Mouse (Mus musculus) hindbrain, postnatal 0 days (tissue): ENCODE measurements at regions not wholly inside any gene's neighbourhood (a gene's known extent, or its start where the extent isn't known, plus 50 kb on each side); places are given as distances from the start of the nearest gene placed in this dataset.

Experiments used
- ATAC-seq: fragments of 200-750 bp; cut with Nextera tagmentation; 2 replicates; pipeline ENCODE4 v1.8.0; 2017; ENCODE audit warnings: mild to moderate bottlenecking, moderate TSS enrichment, moderate library complexity
- DNase-seq: peaks from one replicate; pipeline ENCODE4 v3.0.0-alpha.2; 2015; ENCODE audit warnings: low spot score
- H3K27ac ChIP-seq: fragments of 300-500 bp; sonication (generic); 2 replicates; pipeline ENCODE4 v1.5.1; 2014; ENCODE audit warnings: mild to moderate bottlenecking
- H3K27me3 ChIP-seq: fragments of 300-500 bp; sonication (generic); 2 replicates; pipeline ENCODE4 v1.6.1; 2014; ENCODE audit warnings: low read length, mixed read lengths; ENCODE audit not compliant: insufficient read depth
- H3K36me3 ChIP-seq: fragments of 300-500 bp; sonication (generic); 2 replicates; pipeline ENCODE4 v1.6.1; 2014; ENCODE audit warnings: low read length, mixed read lengths; ENCODE audit not compliant: insufficient read depth
- H3K4me1 ChIP-seq: fragments of 300-500 bp; sonication (generic); 2 replicates; pipeline ENCODE4 v1.6.1; 2014; ENCODE audit warnings: antibody characterized with exemption, low read length, mixed read lengths; ENCODE audit not compliant: insufficient read depth
- H3K4me2 ChIP-seq: fragments of 300-500 bp; sonication (generic); 2 replicates; pipeline ENCODE4 v1.6.1; 2014; ENCODE audit warnings: low read depth, mild to moderate bottlenecking, low read length, moderate library complexity, mixed read lengths
- H3K4me3 ChIP-seq: fragments of 300-500 bp; sonication (generic); 2 replicates; pipeline ENCODE4 v1.5.1; 2014; ENCODE audit warnings: low read length
- H3K9ac ChIP-seq: fragments of 300-500 bp; sonication (generic); replicated peaks from 2 replicates; pipeline ENCODE4 v1.6.1; 2014; ENCODE audit warnings: mild to moderate bottlenecking, low read length, moderate library complexity, mixed read lengths
- H3K9me3 ChIP-seq: fragments of 300-500 bp; sonication (generic); 2 replicates; pipeline ENCODE4 v1.6.1; 2016; ENCODE audit warnings: low read length, mixed read lengths
- CTCF ChIP-seq: IDR thresholded peaks from 2 replicates; pipeline ENCODE4 v1.5.1; 2016; ENCODE audit warnings: antibody characterized with exemption, control low read depth, low read depth
- WGBS: fragments of 180-500 bp; shearing (Covaris S2); extraction: QIAGEN DNeasy Blood & Tissue Kit; methylation state at CpG from one replicate; pipeline ENCODE4 v1.1.7; 2014; 5-methylcytosine and 5-hydroxymethylcytosine counted together

DNA sequence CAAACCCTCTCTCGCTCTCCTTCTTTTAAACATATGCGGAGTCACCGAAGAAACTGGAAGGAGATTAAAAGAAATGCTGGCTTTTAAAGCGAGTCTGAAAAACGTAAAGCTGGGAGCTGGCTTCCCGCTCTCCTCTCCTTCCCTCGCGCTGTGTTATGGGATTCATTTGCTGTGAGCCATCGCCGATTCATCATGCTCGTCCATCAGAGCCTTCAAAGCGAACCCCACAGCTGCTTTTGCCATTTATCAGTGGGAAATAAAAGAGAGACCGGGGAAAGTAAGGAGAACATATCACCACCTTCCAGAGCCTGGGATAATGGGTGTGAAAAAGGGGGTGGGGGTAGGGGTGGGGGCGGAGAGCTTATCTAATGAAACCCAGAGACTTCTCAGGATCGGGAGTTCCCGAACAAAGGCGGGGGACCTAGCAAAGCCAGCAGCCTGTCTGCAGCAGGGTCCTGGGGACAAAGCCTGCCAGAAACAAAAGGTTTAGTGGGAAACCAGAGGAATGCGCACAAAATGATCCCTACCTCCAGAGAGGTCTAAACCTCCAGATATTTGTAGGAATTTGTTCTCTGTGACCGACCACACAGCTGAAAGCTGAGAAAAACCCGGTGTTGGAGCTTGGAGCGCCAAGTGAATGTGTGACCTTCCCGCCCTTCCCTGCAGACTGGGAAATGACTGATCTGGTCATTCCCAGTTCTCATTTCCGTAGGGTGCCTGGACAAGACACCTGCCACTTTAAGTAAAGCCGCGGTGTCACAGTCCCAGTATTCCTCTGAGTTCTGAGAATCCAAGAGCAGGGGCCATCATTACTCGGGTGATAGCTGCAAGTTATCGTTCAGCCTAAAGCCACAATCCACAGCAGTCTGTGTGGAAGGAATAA lies 73.9 kb upstream of the Lrig1 start:
- ATAC-seq: peak; percentile 45; the same call in 1 of the 2 replicates
- peak; percentile 60 for DNase-seq
- 3% methylated on average over 27 of the region's 27 CpGs for WGBS
- Histone ChIP-seq H3K27ac (peak overlapping the region; percentile 76), H3K27me3 (no peaks in the 10 kb centered on the region), H3K36me3 (no peaks in the 10 kb centered on the region), H3K9ac (peak overlapping the region; percentile 38), H3K4me3 (peak overlapping the region; percentile 20), H3K4me2 (peak overlapping the region; percentile 57), H3K4me1 (peaks cover 4% of the 10 kb centered on the region; the same call in 1 of the 2 replicates), H3K9me3 (no peaks in the 10 kb centered on the region)
- no peak for TF ChIP-seq CTCF

DNA sequence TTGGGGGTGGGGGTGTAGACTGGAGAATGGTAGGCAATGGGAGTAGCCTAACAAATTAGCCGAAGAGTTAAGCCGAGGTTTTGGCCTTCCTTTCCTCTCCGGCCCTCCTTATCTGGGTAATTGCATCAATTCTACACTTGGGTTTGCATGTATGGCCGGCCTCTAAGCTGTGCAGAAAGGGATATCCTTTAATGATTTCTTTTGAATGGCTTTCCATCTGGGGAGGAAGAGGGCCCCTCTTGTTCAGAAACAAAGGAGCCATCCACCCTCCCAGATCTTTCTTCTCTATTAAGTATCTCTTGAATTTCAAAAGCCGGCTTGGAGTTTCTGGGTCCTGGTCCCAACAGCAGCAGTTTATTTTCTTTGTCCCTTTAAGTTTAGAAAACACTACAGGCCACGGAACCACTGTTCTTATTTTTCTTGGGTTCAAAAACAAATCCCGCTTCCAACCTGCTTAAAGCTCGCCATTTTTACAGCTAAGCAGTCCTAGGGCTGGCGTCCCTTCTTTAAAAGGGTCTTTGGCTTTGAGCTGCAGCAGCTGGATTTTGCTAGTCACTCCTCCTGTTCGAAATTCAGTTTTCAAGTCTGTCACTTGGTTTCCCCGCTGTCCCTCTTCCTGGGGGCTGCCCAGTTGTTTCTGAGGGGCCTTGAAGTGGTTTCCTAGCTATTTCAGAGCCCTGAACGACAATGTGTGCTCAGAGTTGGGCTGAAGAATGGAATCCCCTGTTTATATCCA lies 73.1 kb upstream of the Lrig1 start:
- 32% methylated on average over 12 of the region's 12 CpGs for WGBS
- DNase-seq: no peak
- ATAC-seq: peak; percentile 27; the same call in 1 of the 2 replicates
- Histone ChIP-seq H3K27me3 (no peaks in the 10 kb centered on the region), H3K9me3 (no peaks in the 10 kb centered on the region), H3K27ac (peak overlapping the region; percentile 76), H3K4me1 (peaks cover 4% of the 10 kb centered on the region; the same call in 1 of the 2 replicates), H3K9ac (peak overlapping the region; percentile 38), H3K36me3 (no peaks in the 10 kb centered on the region), H3K4me2 (peak overlapping the region; percentile 57), H3K4me3 (peak overlapping the region; percentile 20)
- no peak for TF ChIP-seq CTCF

DNA sequence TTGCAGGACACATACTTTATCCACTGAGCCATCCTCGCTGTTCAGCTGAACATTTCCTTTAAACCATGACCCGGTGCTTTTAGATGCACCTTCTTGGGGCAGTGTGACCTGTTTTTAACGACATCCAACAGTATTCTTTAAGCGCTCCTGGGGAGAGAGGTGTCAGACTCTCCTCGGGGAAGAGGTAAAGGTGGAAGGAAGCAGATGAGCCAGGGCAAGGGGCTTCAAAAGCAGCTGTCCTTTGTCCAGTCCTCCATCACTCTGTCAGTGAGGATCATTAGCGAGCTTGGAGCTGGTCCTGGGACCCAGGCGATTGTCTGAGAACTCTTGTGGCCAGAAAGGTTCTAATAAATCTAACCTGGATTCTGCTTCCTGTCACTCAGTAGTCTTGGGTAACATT lies 72.4 kb upstream of the Lrig1 start:
- no peak for TF ChIP-seq CTCF
- Histone ChIP-seq H3K9ac (no peak overlapping the region), H3K4me3 (no peak overlapping the region), H3K4me2 (no peak overlapping the region), H3K27me3 (no peaks in the 10 kb centered on the region), H3K36me3 (no peaks in the 10 kb centered on the region), H3K9me3 (no peaks in the 10 kb centered on the region), H3K27ac (no peak overlapping the region), H3K4me1 (peaks cover 4% of the 10 kb centered on the region; the same call in 1 of the 2 replicates)
- WGBS: 60% methylated on average over 7 of the region's 7 CpGs
- no peak for DNase-seq
- no peak for ATAC-seq

DNA sequence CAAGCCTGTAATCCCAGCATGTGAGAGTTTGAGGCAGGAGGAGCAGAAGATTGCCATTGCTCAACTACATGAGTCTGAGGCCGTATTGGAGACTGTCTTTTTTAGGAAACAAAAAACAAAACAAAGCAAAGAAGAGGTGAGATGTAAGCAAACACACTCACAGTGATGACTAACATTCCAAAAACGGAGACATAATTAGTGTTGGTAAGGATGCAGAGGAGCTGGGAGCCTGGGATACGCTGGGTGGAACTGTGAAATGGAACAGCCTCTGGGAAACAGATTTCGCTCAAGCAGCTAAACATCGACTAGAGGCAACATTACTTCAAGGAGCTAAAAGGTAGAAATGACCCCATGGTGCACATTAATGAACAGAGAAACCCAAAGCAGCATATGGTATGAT lies 68.3 kb upstream of the Lrig1 start:
- no peak for DNase-seq
- ATAC-seq: no peak
- H3K9me3 ChIP-seq: no peaks in the 10 kb centered on the region
- H3K27ac ChIP-seq: no peak overlapping the region
- 78% methylated on average over 5 of the region's 5 CpGs for WGBS
- no peak overlapping the region for H3K9ac ChIP-seq
- no peaks in the 10 kb centered on the region for H3K36me3 ChIP-seq
- H3K4me3 ChIP-seq: no peak overlapping the region
- H3K4me2 ChIP-seq: no peak overlapping the region
- TF ChIP-seq CTCF: no peak
- H3K27me3 ChIP-seq: no peaks in the 10 kb centered on the region
- no peaks in the 10 kb centered on the region for H3K4me1 ChIP-seq

GRCm38 (mm10) chr6:94765724-94766123 lies 65.8 kb upstream of the Lrig1 start:
- H3K36me3 ChIP-seq: no peaks in the 10 kb centered on the region
- TF ChIP-seq CTCF: no peak
- WGBS: 83% methylated on average over 6 of the region's 6 CpGs

GRCm38 (mm10) chr6:94761341-94761740 lies 61.4 kb upstream of the Lrig1 start:
- Histone ChIP-seq H3K36me3 (no peaks in the 10 kb centered on the region), H3K9me3 (no peaks in the 10 kb centered on the region), H3K4me3 (no peak overlapping the region), H3K27ac (no peak overlapping the region), H3K27me3 (no peaks in the 10 kb centered on the region), H3K9ac (no peak overlapping the region), H3K4me1 (no peaks in the 10 kb centered on the region), H3K4me2 (no peak overlapping the region)
- TF ChIP-seq CTCF: no peak
- DNase-seq (no peak), ATAC-seq (no peak)
- WGBS: 76% methylated on average over 6 of the region's 6 CpGs

More at GRCm38 (mm10) chr6:94765724-94766123, 65.8 kb upstream of the Lrig1 start:
- Histone ChIP-seq H3K27ac (no peak overlapping the region), H3K9ac (no peak overlapping the region), H3K27me3 (no peaks in the 10 kb centered on the region), H3K4me1 (no peaks in the 10 kb centered on the region), H3K9me3 (no peaks in the 10 kb centered on the region), H3K4me2 (no peak overlapping the region), H3K4me3 (no peak overlapping the region)
- ATAC-seq (no peak), DNase-seq (no peak)
